9 mouse cellular contexts compared by ENCODE assay signal in genomic region chr11:32591921-32592850, GRCm38 (mm10). TPM values are rescaled to one million over a fixed set of nuclear protein-coding genes. Genes with fewer than 3 reads are reported as not detected.
DNase-seq lines count a peak whose midpoint lies in the region; ATAC-seq lines count a peak whose summit lies in the region.
"Had no signal": no experiment of that assay in that cellular context is flagged by ENCODE, and none has a peak within 500 bp of the region (broad histone marks: within the 10 kb centered on the region; RNA-seq: fewer than 3 reads in every experiment).

No protein-coding gene starts in this region.

- ATAC-seq in forebrain, embryonic 15.5 days (replicated peaks), result peak; percentile 73
- no peak for ATAC-seq in forebrain, embryonic 11.5 days (replicated peaks; ENCODE audit: low FRiP score)
- no peak for ATAC-seq in midbrain, embryonic 14.5 days (ENCODE audit: low FRiP score, low TSS enrichment)
- peak; percentile 76 for ATAC-seq in megakaryocyte progenitor cell, adult 5-6 weeks (replicated peaks; ENCODE audit: poor library complexity)

- H3K36me3 ChIP-seq in forebrain, embryonic 15.5 days, result no peaks in the 10 kb centered on the region
- no peaks in the 10 kb centered on the region for H3K36me3 ChIP-seq in forebrain, embryonic 11.5 days (ENCODE audit: control insufficient read depth, insufficient read depth, low read length)
- H3K36me3 ChIP-seq in midbrain, embryonic 14.5 days (ENCODE audit: control insufficient read depth, insufficient read depth, low read length), result no peaks in the 10 kb centered on the region
- no peaks in the 10 kb centered on the region for H3K36me3 ChIP-seq in midbrain, embryonic 10.5 days

- H3K27ac ChIP-seq in forebrain, embryonic 15.5 days (replicated peaks), result peak overlapping the region; percentile 78
- no peak overlapping the region for H3K27ac ChIP-seq in forebrain, embryonic 11.5 days (ENCODE audit: low read depth, low read length)
- no peak overlapping the region for H3K27ac ChIP-seq in midbrain, embryonic 14.5 days (replicated peaks; ENCODE audit: low read depth, low read length)
- no peak overlapping the region for H3K27ac ChIP-seq in midbrain, embryonic 10.5 days (replicated peaks)
- H3K27ac ChIP-seq: macrophage had no signal

- H3K4me2 ChIP-seq in forebrain, embryonic 15.5 days (replicated peaks), result no peak overlapping the region
- H3K4me2 ChIP-seq in forebrain, embryonic 11.5 days (ENCODE audit: low read depth, low read length, severe bottlenecking), result no peak overlapping the region
- no peak overlapping the region for H3K4me2 ChIP-seq in midbrain, embryonic 14.5 days (ENCODE audit: low read length)

- no peaks in the 10 kb centered on the region for H3K27me3 ChIP-seq in forebrain, embryonic 15.5 days
- H3K27me3 ChIP-seq in forebrain, embryonic 11.5 days (ENCODE audit: control insufficient read depth, insufficient read depth, low read length), result no peaks in the 10 kb centered on the region
- no peaks in the 10 kb centered on the region for H3K27me3 ChIP-seq in midbrain, embryonic 14.5 days (ENCODE audit: control insufficient read depth, insufficient read depth, low read length)
- H3K27me3 ChIP-seq in midbrain, embryonic 10.5 days (ENCODE audit: low read depth, poor library complexity, severe bottlenecking), result no peaks in the 10 kb centered on the region

- 53% methylated on average over 12 of the region's 12 CpGs for WGBS in forebrain, embryonic 15.5 days
- WGBS in forebrain, embryonic 11.5 days, result 71% methylated on average over 12 of the region's 12 CpGs
- WGBS in midbrain, embryonic 14.5 days, result 67% methylated on average over 12 of the region's 12 CpGs
- WGBS in midbrain, embryonic 10.5 days, result 75% methylated on average over 12 of the region's 12 CpGs

- peaks cover 15% of the 10 kb centered on the region for H3K4me1 ChIP-seq in forebrain, embryonic 15.5 days
- H3K4me1 ChIP-seq in forebrain, embryonic 11.5 days (replicated peaks; ENCODE audit: control insufficient read depth, insufficient read depth, low read length), result no peaks in the 10 kb centered on the region
- H3K4me1 ChIP-seq in midbrain, embryonic 14.5 days (ENCODE audit: control insufficient read depth, insufficient read depth, low read length), result no peaks in the 10 kb centered on the region
- H3K4me1 ChIP-seq in midbrain, embryonic 10.5 days, result peaks cover 13% of the 10 kb centered on the region

- H3K9ac ChIP-seq in forebrain, embryonic 15.5 days (replicated peaks), result no peak overlapping the region
- H3K9ac ChIP-seq in forebrain, embryonic 11.5 days (ENCODE audit: low read length), result no peak overlapping the region
- no peak overlapping the region for H3K9ac ChIP-seq in midbrain, embryonic 14.5 days (replicated peaks; ENCODE audit: low read length)

- no peaks in the 10 kb centered on the region for H3K9me3 ChIP-seq in forebrain, embryonic 15.5 days
- H3K9me3 ChIP-seq in forebrain, embryonic 11.5 days (ENCODE audit: control insufficient read depth, low read length), result 0 out of 2 replicates have a peak, but pooled peaks cover 4% of the 10 kb centered on the region
- no peaks in the 10 kb centered on the region for H3K9me3 ChIP-seq in midbrain, embryonic 14.5 days (ENCODE audit: control insufficient read depth, low read length)
- H3K9me3 ChIP-seq in midbrain, embryonic 10.5 days (replicated peaks), result no peaks in the 10 kb centered on the region

- no peak for DNase-seq in forebrain, embryonic 11.5 days (ENCODE audit: low spot score)
- peak; percentile 44 for DNase-seq in midbrain, embryonic 14.5 days
- no peak for DNase-seq in midbrain, embryonic 10.5 days (ENCODE audit: low spot score)
- DNase-seq in cerebellum, adult 8-10 months, result peak; percentile 84
- no peak for DNase-seq in heart, adult 18-20 months
- no peak for DNase-seq in right cerebral cortex, postnatal 36 days (ENCODE audit: low spot score in 2 of 2)

- no peak overlapping the region for H3K4me3 ChIP-seq in forebrain, embryonic 15.5 days
- H3K4me3 ChIP-seq in forebrain, embryonic 11.5 days (ENCODE audit: low read depth, low read length), result no peak overlapping the region
- H3K4me3 ChIP-seq in midbrain, embryonic 14.5 days (replicated peaks; ENCODE audit: low read depth, low read length), result no peak overlapping the region
- H3K4me3 ChIP-seq in midbrain, embryonic 10.5 days, result no peak overlapping the region

RNA-seq across cellular contexts. Expression of gene Fbxw11, which starts 50.3 kb away (rescaled TPM):
- 125 and 127 TPM in 2 replicates for polyA plus RNA-seq in forebrain, embryonic 15.5 days (2015; fragmentation: Nextera tagmentation; extraction: Ambion mirVana)
- polyA plus RNA-seq in forebrain, embryonic 11.5 days (2014; fragmentation: Nextera tagmentation; extraction: Ambion mirVana), result 95.8 and 104 TPM in 2 replicates
- 93.5 and 120 TPM in 2 replicates for polyA plus RNA-seq in midbrain, embryonic 14.5 days (2014; fragmentation: Nextera tagmentation; extraction: Ambion mirVana)
- 93.9 and 102 TPM in 2 replicates for polyA plus RNA-seq in midbrain, embryonic 10.5 days (2016; fragmentation: Nextera tagmentation; extraction: Ambion mirVana)
- 35.5 and 44.0 TPM in 2 replicates for total RNA-seq in megakaryocyte progenitor cell, adult 5-6 weeks (2015)
- total RNA-seq in megakaryocyte progenitor cell, adult 5-6 weeks (2017), result 62.3 and 72.8 TPM in 2 replicates
- 10 to 100 TPM; 47.4 to 52.1 TPM for total RNA-seq in heart, adult 18-20 months (2021)

RNA-seq across cellular contexts. Expression of gene Stk10, which starts 59.1 kb away (rescaled TPM):
- 1.4 and 2.1 TPM in 2 replicates for polyA plus RNA-seq in forebrain, embryonic 15.5 days (2015; fragmentation: Nextera tagmentation; extraction: Ambion mirVana)
- polyA plus RNA-seq in forebrain, embryonic 11.5 days (2014; fragmentation: Nextera tagmentation; extraction: Ambion mirVana), result 1.4 and 1.8 TPM in 2 replicates
- polyA plus RNA-seq in midbrain, embryonic 14.5 days (2014; fragmentation: Nextera tagmentation; extraction: Ambion mirVana), result 1.4 and 1.6 TPM in 2 replicates
- polyA plus RNA-seq in midbrain, embryonic 10.5 days (2016; fragmentation: Nextera tagmentation; extraction: Ambion mirVana), result 1.5 and 2.1 TPM in 2 replicates
- total RNA-seq in megakaryocyte progenitor cell, adult 5-6 weeks (2015), result 12.8 and 15.8 TPM in 2 replicates
- total RNA-seq in megakaryocyte progenitor cell, adult 5-6 weeks (2017), result 15.7 and 16.8 TPM in 2 replicates
- 10 to 100 TPM in 1 of 2 experiments, 1 to 10 TPM in 1; 8.2 to 11.6 TPM for total RNA-seq in heart, adult 18-20 months (2021)

Comparison
In these comparisons a context has a peak if more than half of its experiments do, and no peak if none do; other contexts are left out.
1. ATAC-seq: peak in forebrain, embryonic 15.5 days (single experiment) and megakaryocyte progenitor cell, adult 5-6 weeks (single experiment); none in forebrain, embryonic 11.5 days (single experiment) and midbrain, embryonic 14.5 days (single experiment).
2. DNase-seq: peak in midbrain, embryonic 14.5 days (single experiment) and cerebellum, adult 8-10 months (single experiment); none in forebrain, embryonic 11.5 days (single experiment), midbrain, embryonic 10.5 days (single experiment), heart, adult 18-20 months (0 of 2) and right cerebral cortex, postnatal 36 days (0 of 2).